Mouse (Mus musculus): ENCODE data around the gene Sort1. TPM values are rescaled to one million over a fixed set of nuclear protein-coding genes. Genes with fewer than 3 reads are reported as not detected.

Gene Sort1
- total and polyA plus RNA-seq, 2 experiments from 2014 or later: 12.7 to 80.3 TPM

GRCm38 (mm10) chr3:108291036-108291799, 7.3 kb downstream of the Sort1 start:
- DNase-seq (ENCODE audit: low spot score): no peak
- H3K9me3 ChIP-seq (ENCODE audit: low read length): no peaks in the 10 kb centered on the region
- no peaks in the 10 kb centered on the region for H3K27me3 ChIP-seq (ENCODE audit: insufficient read depth, low read length)
- WGBS: 73% methylated on average over 17 of the region's 17 CpGs
- H3K27ac ChIP-seq (ENCODE audit: low read depth, low read length): no peak overlapping the region
- no peak overlapping the region for H3K9ac ChIP-seq (replicated peaks; ENCODE audit: low read length, poor library complexity, severe bottlenecking)
- no peak overlapping the region for H3K4me2 ChIP-seq (ENCODE audit: low read depth, low read length, poor library complexity, severe bottlenecking)
- no peak overlapping the region for H3K4me3 ChIP-seq (ENCODE audit: low read depth, low read length)
- ATAC-seq (ENCODE audit: low FRiP score): no peak
- H3K36me3 ChIP-seq (ENCODE audit: insufficient read depth, low read length): no peaks in the 10 kb centered on the region
- no peak for TF ChIP-seq CTCF (IDR thresholded peaks at IDR 0.05)
- H3K4me1 ChIP-seq (ENCODE audit: insufficient read depth, low read length): peaks cover 31% of the 10 kb centered on the region

GRCm38 (mm10) chr3:108294398-108294797, 10.5 kb downstream of the Sort1 start:
- 57% methylated on average over 2 of the region's 2 CpGs for WGBS
- TF ChIP-seq CTCF (IDR thresholded peaks at IDR 0.05): no peak
- ATAC-seq (ENCODE audit: low FRiP score): no peak
- Histone ChIP-seq H3K4me2 (ENCODE audit: low read depth, low read length, poor library complexity, severe bottlenecking) (no peak overlapping the region), H3K4me1 (ENCODE audit: insufficient read depth, low read length) (peaks cover 26% of the 10 kb centered on the region), H3K9me3 (ENCODE audit: low read length) (no peaks in the 10 kb centered on the region), H3K9ac (replicated peaks; ENCODE audit: low read length, poor library complexity, severe bottlenecking) (no peak overlapping the region), H3K4me3 (ENCODE audit: low read depth, low read length) (no peak overlapping the region), H3K27me3 (ENCODE audit: insufficient read depth, low read length) (no peaks in the 10 kb centered on the region), H3K36me3 (ENCODE audit: insufficient read depth, low read length) (no peaks in the 10 kb centered on the region), H3K27ac (ENCODE audit: low read depth, low read length) (no peak overlapping the region)
- no peak for DNase-seq (ENCODE audit: low spot score)

- no peak overlapping the region for H3K9ac ChIP-seq (replicated peaks; ENCODE audit: low read length, poor library complexity, severe bottlenecking)
- peaks cover 26% of the 10 kb centered on the region for H3K4me1 ChIP-seq (ENCODE audit: insufficient read depth, low read length)
- no peaks in the 10 kb centered on the region for H3K9me3 ChIP-seq (ENCODE audit: low read length)
- peak overlapping the region; percentile 37 for H3K4me2 ChIP-seq (ENCODE audit: low read depth, low read length, poor library complexity, severe bottlenecking)
- DNase-seq (ENCODE audit: low spot score): peak; percentile 27
- H3K36me3 ChIP-seq (ENCODE audit: insufficient read depth, low read length): no peaks in the 10 kb centered on the region
- H3K4me3 ChIP-seq (ENCODE audit: low read depth, low read length): no peak overlapping the region
- TF ChIP-seq CTCF (IDR thresholded peaks at IDR 0.05): no peak
- ATAC-seq (ENCODE audit: low FRiP score): peak; percentile 53; the same call in 1 of the 2 replicates
- H3K27me3 ChIP-seq (ENCODE audit: insufficient read depth, low read length): no peaks in the 10 kb centered on the region
- WGBS: 25% methylated on average over 14 of the region's 14 CpGs
- H3K27ac ChIP-seq (ENCODE audit: low read depth, low read length): peak overlapping the region; percentile 69
Measured at GRCm38 (mm10) chr3:108295379-108296219, 11.7 kb downstream of the Sort1 start.

GRCm38 (mm10) chr3:108296220-108297049, 12.6 kb downstream of the Sort1 start:
- Histone ChIP-seq H3K27ac (ENCODE audit: low read depth, low read length) (peak overlapping the region; percentile 69), H3K27me3 (ENCODE audit: insufficient read depth, low read length) (no peaks in the 10 kb centered on the region), H3K9ac (replicated peaks; ENCODE audit: low read length, poor library complexity, severe bottlenecking) (no peak overlapping the region), H3K36me3 (ENCODE audit: insufficient read depth, low read length) (no peaks in the 10 kb centered on the region), H3K4me2 (ENCODE audit: low read depth, low read length, poor library complexity, severe bottlenecking) (peak overlapping the region; percentile 37), H3K4me3 (ENCODE audit: low read depth, low read length) (no peak overlapping the region), H3K4me1 (ENCODE audit: insufficient read depth, low read length) (peaks cover 26% of the 10 kb centered on the region), H3K9me3 (ENCODE audit: low read length) (no peaks in the 10 kb centered on the region)
- TF ChIP-seq CTCF (IDR thresholded peaks at IDR 0.05): no peak
- ATAC-seq (ENCODE audit: low FRiP score): peak; percentile 82
- 8% methylated on average over 14 of the region's 14 CpGs for WGBS
- peak; percentile 55 for DNase-seq (ENCODE audit: low spot score)

- peaks cover 26% of the 10 kb centered on the region for H3K4me1 ChIP-seq (ENCODE audit: insufficient read depth, low read length)
- DNase-seq (ENCODE audit: low spot score) (no peak), ATAC-seq (ENCODE audit: low FRiP score) (no peak)
- 64% methylated on average over 7 of the region's 7 CpGs for WGBS
- no peaks in the 10 kb centered on the region for H3K27me3 ChIP-seq (ENCODE audit: insufficient read depth, low read length)
- H3K36me3 ChIP-seq (ENCODE audit: insufficient read depth, low read length): no peaks in the 10 kb centered on the region
- H3K9me3 ChIP-seq (ENCODE audit: low read length): no peaks in the 10 kb centered on the region
- H3K27ac ChIP-seq (ENCODE audit: low read depth, low read length): peak overlapping the region; percentile 69
- H3K9ac ChIP-seq (replicated peaks; ENCODE audit: low read length, poor library complexity, severe bottlenecking): no peak overlapping the region
- TF ChIP-seq CTCF (IDR thresholded peaks at IDR 0.05): no peak
- 0 out of 2 replicates have a peak overlapping the region, but pooled peaks have one; percentile 9 for H3K4me2 ChIP-seq (ENCODE audit: low read depth, low read length, poor library complexity, severe bottlenecking)
- no peak overlapping the region for H3K4me3 ChIP-seq (ENCODE audit: low read depth, low read length)
Measured at GRCm38 (mm10) chr3:108297050-108297419, 13.2 kb downstream of the Sort1 start.
